Mouse (Mus musculus) brain, adult 2 months (tissue): ENCODE measurements around the gene Rpusd3.

ENCODE experiments used
- DNase-seq: peaks from one replicate; pipeline ENCODE4 v3.0.0; 2011; ENCODE audit warnings: low read depth, low spot score

The Rpusd3 gene

DNA sequence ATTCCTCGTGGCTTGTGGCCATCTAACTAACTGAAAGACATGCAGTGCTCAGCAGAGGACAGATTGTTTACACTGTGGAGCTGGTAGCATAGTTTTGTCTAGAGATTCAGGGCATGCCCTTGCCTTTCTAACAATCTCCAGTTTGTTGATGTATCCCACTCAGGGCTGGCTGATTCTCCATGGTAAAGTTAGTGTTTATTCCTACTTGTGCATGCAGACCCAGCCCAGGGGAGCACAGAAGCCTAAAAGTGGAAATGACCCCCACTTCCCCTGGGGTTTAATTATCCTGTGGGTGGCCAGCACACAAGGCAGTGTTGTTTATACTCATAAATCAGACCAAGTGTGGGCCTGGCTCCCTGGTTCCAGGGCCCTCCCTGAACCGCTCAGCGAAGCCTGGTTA lies 33.1 kb downstream of the Rpusd3 start:
- no peak for DNase-seq

DNA sequence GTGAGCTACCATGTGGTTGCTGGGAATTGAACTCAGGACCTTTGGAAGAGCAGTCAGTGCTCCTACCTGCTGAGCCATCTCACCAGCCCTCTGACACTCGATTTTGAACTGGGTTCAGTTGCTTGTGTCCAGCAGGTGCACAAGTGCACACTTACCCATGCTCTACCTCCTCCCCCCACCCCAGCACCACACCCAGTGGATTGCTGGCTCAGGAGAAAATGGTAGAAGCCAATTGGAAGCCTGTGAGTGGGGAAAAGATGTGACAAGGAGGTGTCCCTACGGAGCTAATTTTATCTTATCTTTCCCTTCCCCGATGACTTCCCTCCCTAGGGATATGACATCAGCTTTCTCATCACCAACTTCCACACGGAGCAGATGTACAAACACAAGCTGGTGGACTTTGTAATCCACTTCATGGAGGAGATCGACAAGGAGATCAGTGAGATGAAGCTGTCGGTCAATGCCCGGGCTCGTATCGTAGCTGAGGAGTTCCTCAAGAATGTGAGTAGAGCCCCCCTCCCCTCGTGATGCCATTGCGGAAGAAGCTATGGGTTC lies 33.9 kb downstream of the Rpusd3 start:
- no peak for DNase-seq

- DNase-seq = peak; percentile 67
Observed at GRCm38 (mm10) chr6:113384351-113384927, 34.7 kb downstream of the Rpusd3 start.

- DNase-seq = no peak
Observed at GRCm38 (mm10) chr6:113380480-113380879, 38.7 kb downstream of the Rpusd3 start.

- peak; percentile 26 for DNase-seq
Observed at GRCm38 (mm10) chr6:113379246-113379645, 39.9 kb downstream of the Rpusd3 start.

DNA sequence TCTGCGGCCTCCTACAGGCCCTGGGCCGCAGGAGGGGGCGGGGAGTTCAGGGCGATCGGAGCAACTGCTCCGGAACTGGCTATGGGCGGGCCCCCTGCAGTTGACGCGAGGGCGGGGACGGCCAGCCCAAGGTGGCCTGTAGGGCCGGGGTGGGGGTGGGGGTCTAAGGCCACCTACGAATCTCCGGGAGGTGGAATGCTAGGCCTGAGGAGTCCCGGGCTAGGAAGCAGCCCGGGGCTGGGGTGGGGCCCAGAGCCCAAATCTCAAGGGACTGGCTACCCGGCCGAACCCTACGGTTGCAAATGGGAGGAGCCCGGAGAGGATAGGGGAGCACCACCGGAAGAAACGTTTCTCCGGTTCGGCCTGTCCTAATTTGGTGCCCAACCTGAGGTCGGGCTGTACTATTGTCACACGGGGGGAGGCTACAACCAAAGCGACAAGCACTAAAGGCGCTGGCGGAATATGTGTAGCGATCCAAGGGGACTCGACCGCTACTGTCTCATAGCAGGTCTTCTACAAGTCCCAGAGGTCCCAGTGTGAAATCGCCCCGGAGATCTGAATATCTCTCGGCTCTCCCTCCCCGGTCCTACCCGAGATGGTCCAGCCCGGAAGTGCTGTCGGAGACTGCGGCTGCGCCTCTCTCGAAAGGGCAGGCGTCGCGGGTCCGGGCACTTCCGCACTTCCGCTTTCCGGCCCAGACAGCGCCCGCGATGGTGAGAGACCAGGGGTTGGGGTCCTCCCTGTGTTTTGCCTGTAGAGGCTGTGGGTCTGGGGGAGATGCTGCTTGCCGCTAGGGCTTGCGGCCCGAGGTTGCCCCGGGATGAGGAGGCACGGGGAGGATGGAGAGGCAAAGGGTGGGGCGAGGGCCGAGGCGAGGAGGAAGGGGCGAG lies 41.4 kb downstream of the Rpusd3 start, which contains the start of the genes Tada3 and Arpc4:
Gene Tada3, minus strand, starts transcription at position 388 of the 890 bp plus-strand sequence.
Gene Arpc4, plus strand, starts transcription at position 620 of the 890 bp plus-strand sequence.
- DNase-seq = peak; percentile 98

DNA sequence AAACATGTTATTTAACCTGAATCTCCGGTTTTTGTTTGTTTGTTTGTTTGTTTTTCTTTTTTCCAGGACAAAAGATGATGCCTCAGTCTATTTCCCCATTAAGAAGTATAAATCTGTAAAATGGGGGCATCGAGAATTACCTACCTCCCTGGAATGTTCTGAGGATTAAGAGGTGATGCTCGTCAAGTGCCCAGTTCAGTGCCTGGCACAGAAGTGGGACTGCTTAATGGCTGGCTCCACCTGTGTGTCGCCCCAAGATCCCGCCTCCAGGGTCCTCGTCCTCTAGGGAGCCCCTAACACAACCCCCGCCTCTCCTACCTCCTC lies 42.0 kb downstream of the Rpusd3 start:
- DNase-seq = no peak

- no peak for DNase-seq
Observed at GRCm38 (mm10) chr6:113373491-113373890, 45.6 kb downstream of the Rpusd3 start.

DNA sequence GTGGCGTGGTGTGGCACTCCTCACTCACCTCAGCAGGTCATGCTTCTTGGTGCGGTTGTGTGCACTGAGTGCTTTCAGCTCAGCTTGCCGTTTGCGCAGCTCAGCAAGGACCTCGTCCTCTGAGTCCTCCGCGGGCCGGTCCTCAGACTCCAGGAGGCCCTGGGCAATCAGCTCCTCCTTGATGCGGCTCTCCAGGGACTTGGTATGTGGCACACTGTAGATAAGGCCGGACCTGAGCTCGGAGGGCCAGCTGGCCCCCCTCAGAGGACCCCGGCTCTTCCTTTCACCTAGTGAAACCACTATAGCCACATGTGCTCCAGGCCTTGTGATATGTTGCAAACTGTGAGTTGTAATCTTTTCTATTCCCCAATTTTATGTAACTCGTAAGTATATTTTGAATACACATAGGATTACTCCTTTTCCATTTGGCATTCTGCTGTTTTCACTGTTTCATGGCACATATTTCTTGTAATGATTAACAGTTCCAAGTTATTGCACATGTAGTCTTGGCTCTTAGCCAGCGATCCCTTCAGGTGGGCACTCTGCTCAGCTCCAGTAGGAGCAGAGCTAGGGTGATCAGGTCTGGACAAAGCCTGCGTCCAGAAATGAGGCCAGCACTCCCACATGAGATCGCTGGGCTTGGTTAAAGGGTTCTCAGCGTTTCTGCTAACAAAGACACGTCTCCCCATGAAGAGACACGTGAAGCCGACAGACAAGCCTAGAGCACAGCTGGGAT lies 48.8 kb downstream of the Rpusd3 start:
- no peak for DNase-seq

GRCm38 (mm10) chr6:113368577-113368976 lies 50.6 kb downstream of the Rpusd3 start:
- no peak for DNase-seq

GRCm38 (mm10) chr6:113368124-113368523 lies 51.0 kb downstream of the Rpusd3 start:
- no peak for DNase-seq

DNA sequence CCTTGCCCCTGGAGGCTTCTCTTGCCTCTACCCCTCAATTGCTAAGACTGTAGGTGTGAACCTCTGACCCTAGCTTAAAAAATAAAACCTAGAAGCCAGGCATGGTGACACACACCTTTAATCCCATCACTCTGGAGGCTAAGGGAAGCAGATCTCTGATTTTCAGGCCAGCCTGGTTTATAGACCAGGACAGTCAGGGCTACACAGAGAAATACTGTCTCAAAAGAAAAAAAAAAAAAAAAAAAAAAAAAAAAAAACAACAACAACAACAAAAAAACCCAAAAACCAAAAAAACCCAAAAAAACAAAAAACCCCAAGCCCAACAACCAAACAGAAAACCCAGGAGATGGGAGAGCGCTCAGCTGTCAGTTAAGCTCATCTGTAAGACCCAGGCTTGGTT lies 51.6 kb downstream of the Rpusd3 start:
- DNase-seq = no peak

DNA sequence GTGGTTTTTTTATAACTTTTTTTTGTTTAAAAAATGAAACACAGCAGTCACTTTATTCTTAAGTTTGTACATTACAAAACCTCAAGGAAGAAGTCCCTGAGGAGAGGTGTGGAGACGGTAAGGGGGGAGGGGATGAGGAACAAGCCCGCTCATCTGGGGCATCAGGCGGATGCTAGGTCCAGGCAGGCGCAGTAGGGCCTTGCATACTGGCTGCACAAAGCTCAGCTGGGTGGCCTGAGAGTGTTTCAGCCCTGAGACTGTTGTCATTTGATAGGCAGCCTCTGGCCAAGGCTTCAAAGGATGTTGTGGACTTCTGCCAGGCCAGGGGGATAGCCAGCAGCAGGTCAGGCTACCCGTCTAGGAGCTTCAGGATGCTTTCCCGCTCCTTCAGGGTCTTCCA lies 52.5 kb downstream of the Rpusd3 start:
- DNase-seq = no peak
